Mouse (Mus musculus): ENCODE measurements around the gene Lcor. TPM values are rescaled to one million over a fixed set of nuclear protein-coding genes. Genes with fewer than 3 reads are reported as not detected.

The Lcor gene
- polyA plus RNA-seq, 1 experiment from 2014 or later = 14.5 TPM

GRCm38 (mm10) chr19:41476530-41477249 lies 5.7 kb upstream of the Lcor start:
- H3K9ac ChIP-seq = no peak overlapping the region
- no peak overlapping the region for H3K4me2 ChIP-seq (replicated peaks)
- H3K36me3 ChIP-seq = no peaks in the 10 kb centered on the region
- no peak overlapping the region for H3K4me3 ChIP-seq
- WGBS = 68% methylated on average over 3 of the region's 3 CpGs
- H3K27me3 ChIP-seq = no peaks in the 10 kb centered on the region
- H3K27ac ChIP-seq = no peak overlapping the region
- peaks cover 7% of the 10 kb centered on the region; the same call in 1 of the 2 replicates for H3K4me1 ChIP-seq
- no peaks in the 10 kb centered on the region for H3K9me3 ChIP-seq
- ATAC-seq (ENCODE audit: insufficient number of reproducible peaks, insufficient read depth, low FRiP score, low TSS enrichment) = no peak

GRCm38 (mm10) chr19:41481030-41481886 lies 1.2 kb upstream of the Lcor start:
- no peaks in the 10 kb centered on the region for H3K9me3 ChIP-seq
- H3K4me3 ChIP-seq = 0 out of 2 replicates have a peak overlapping the region, but pooled peaks have one; percentile 4
- H3K4me2 ChIP-seq (replicated peaks) = peak overlapping the region; percentile 82
- peaks cover 17% of the 10 kb centered on the region for H3K4me1 ChIP-seq
- ATAC-seq (ENCODE audit: insufficient number of reproducible peaks, insufficient read depth, low FRiP score, low TSS enrichment) = no peak
- H3K9ac ChIP-seq = no peak overlapping the region
- no peaks in the 10 kb centered on the region for H3K27me3 ChIP-seq
- no peaks in the 10 kb centered on the region for H3K36me3 ChIP-seq
- H3K27ac ChIP-seq = no peak overlapping the region
- 16% methylated on average over 15 of the region's 15 CpGs for WGBS

GRCm38 (mm10) chr19:41481887-41482189 lies 599 bp upstream of the Lcor start:
- peak overlapping the region; percentile 88 for H3K9ac ChIP-seq
- peak overlapping the region; percentile 98 for H3K27ac ChIP-seq
- WGBS = 6% methylated on average over 6 of the region's 6 CpGs

GRCm38 (mm10) chr19:41482909-41483444 lies 540 bp downstream of the Lcor start:
- ATAC-seq (ENCODE audit: insufficient number of reproducible peaks, insufficient read depth, low FRiP score, low TSS enrichment) = peak; percentile 76
- WGBS = 1% methylated on average over 37 of the region's 91 CpGs

More at GRCm38 (mm10) chr19:41481887-41482189, 599 bp upstream of the Lcor start:
- no peak for ATAC-seq (ENCODE audit: insufficient number of reproducible peaks, insufficient read depth, low FRiP score, low TSS enrichment)
- peak overlapping the region; percentile 93 for H3K4me3 ChIP-seq
- peaks cover 21% of the 10 kb centered on the region for H3K4me1 ChIP-seq
- H3K36me3 ChIP-seq = no peaks in the 10 kb centered on the region
- H3K4me2 ChIP-seq (replicated peaks) = peak overlapping the region; percentile 82
- H3K27me3 ChIP-seq = no peaks in the 10 kb centered on the region
- H3K9me3 ChIP-seq = no peaks in the 10 kb centered on the region

GRCm38 (mm10) chr19:41483445-41484040 lies 1.1 kb downstream of the Lcor start:
- ATAC-seq (ENCODE audit: insufficient number of reproducible peaks, insufficient read depth, low FRiP score, low TSS enrichment) = no peak; the same call in 1 of the 2 replicates
- 1% methylated on average over 28 of the region's 30 CpGs for WGBS

More at GRCm38 (mm10) chr19:41482909-41483444, 540 bp downstream of the Lcor start:
- H3K36me3 ChIP-seq = no peaks in the 10 kb centered on the region
- H3K4me2 ChIP-seq (replicated peaks) = peak overlapping the region; percentile 82
- peak overlapping the region; percentile 93 for H3K4me3 ChIP-seq
- no peaks in the 10 kb centered on the region for H3K27me3 ChIP-seq
- H3K4me1 ChIP-seq = peaks cover 21% of the 10 kb centered on the region
- H3K27ac ChIP-seq = peak overlapping the region; percentile 98
- peak overlapping the region; percentile 88 for H3K9ac ChIP-seq
- H3K9me3 ChIP-seq = no peaks in the 10 kb centered on the region

GRCm38 (mm10) chr19:41484361-41484760 lies 1.9 kb downstream of the Lcor start:
- Histone ChIP-seq H3K4me2 (replicated peaks) (peak overlapping the region; percentile 82), H3K27me3 (no peaks in the 10 kb centered on the region), H3K4me1 (peaks cover 21% of the 10 kb centered on the region), H3K36me3 (no peaks in the 10 kb centered on the region), H3K9me3 (no peaks in the 10 kb centered on the region), H3K4me3 (peak overlapping the region; percentile 23), H3K27ac (no peak overlapping the region), H3K9ac (0 out of 2 replicates have a peak overlapping the region, but pooled peaks have one; percentile 10)
- 21% methylated on average over 5 of the region's 5 CpGs for WGBS
- ATAC-seq (ENCODE audit: insufficient number of reproducible peaks, insufficient read depth, low FRiP score, low TSS enrichment) = no peak

More at GRCm38 (mm10) chr19:41483445-41484040, 1.1 kb downstream of the Lcor start:
- Histone ChIP-seq H3K9me3 (no peaks in the 10 kb centered on the region), H3K27ac (peak overlapping the region; percentile 98), H3K36me3 (no peaks in the 10 kb centered on the region), H3K4me2 (replicated peaks) (peak overlapping the region; percentile 82), H3K4me3 (peak overlapping the region; percentile 93), H3K27me3 (no peaks in the 10 kb centered on the region), H3K4me1 (peaks cover 21% of the 10 kb centered on the region), H3K9ac (peak overlapping the region; percentile 88)

GRCm38 (mm10) chr19:41495382-41496032 lies 13.1 kb downstream of the Lcor start:
- Histone ChIP-seq H3K4me3 (no peak overlapping the region), H3K4me2 (replicated peaks) (no peak overlapping the region), H3K27ac (no peak overlapping the region), H3K9ac (no peak overlapping the region), H3K9me3 (no peaks in the 10 kb centered on the region), H3K36me3 (no peaks in the 10 kb centered on the region), H3K27me3 (no peaks in the 10 kb centered on the region), H3K4me1 (no peaks in the 10 kb centered on the region)
- no peak for ATAC-seq (ENCODE audit: insufficient number of reproducible peaks, insufficient read depth, low FRiP score, low TSS enrichment)
- WGBS = 71% methylated on average over 4 of the region's 4 CpGs

- Histone ChIP-seq H3K36me3 (no peaks in the 10 kb centered on the region), H3K9ac (no peak overlapping the region), H3K4me3 (no peak overlapping the region), H3K9me3 (no peaks in the 10 kb centered on the region), H3K27me3 (no peaks in the 10 kb centered on the region), H3K4me2 (replicated peaks) (no peak overlapping the region), H3K27ac (no peak overlapping the region), H3K4me1 (no peaks in the 10 kb centered on the region)
- no peak for ATAC-seq (ENCODE audit: insufficient number of reproducible peaks, insufficient read depth, low FRiP score, low TSS enrichment)
Observed at GRCm38 (mm10) chr19:41496058-41496457, 13.6 kb downstream of the Lcor start.

- no peak overlapping the region for H3K9ac ChIP-seq
- WGBS = 92% methylated on average over 8 of the region's 8 CpGs
- no peak overlapping the region for H3K4me2 ChIP-seq (replicated peaks)
- no peaks in the 10 kb centered on the region for H3K36me3 ChIP-seq
- ATAC-seq (ENCODE audit: insufficient number of reproducible peaks, insufficient read depth, low FRiP score, low TSS enrichment) = no peak
- H3K27me3 ChIP-seq = no peaks in the 10 kb centered on the region
- no peak overlapping the region for H3K27ac ChIP-seq
- H3K4me3 ChIP-seq = no peak overlapping the region
- no peaks in the 10 kb centered on the region for H3K9me3 ChIP-seq
- no peaks in the 10 kb centered on the region for H3K4me1 ChIP-seq
Observed at GRCm38 (mm10) chr19:41507872-41508271, 25.4 kb downstream of the Lcor start.

- WGBS = 96% methylated on average over 1 of the region's 1 CpGs
- Histone ChIP-seq H3K4me1 (no peaks in the 10 kb centered on the region), H3K4me3 (no peak overlapping the region), H3K9me3 (no peaks in the 10 kb centered on the region), H3K27me3 (no peaks in the 10 kb centered on the region), H3K27ac (no peak overlapping the region), H3K9ac (no peak overlapping the region), H3K4me2 (replicated peaks) (no peak overlapping the region), H3K36me3 (no peaks in the 10 kb centered on the region)
- no peak for ATAC-seq (ENCODE audit: insufficient number of reproducible peaks, insufficient read depth, low FRiP score, low TSS enrichment)
Observed at GRCm38 (mm10) chr19:41514836-41515235, 32.4 kb downstream of the Lcor start.

GRCm38 (mm10) chr19:41515549-41515948 lies 33.1 kb downstream of the Lcor start:
- 85% methylated on average over 1 of the region's 1 CpGs for WGBS
- Histone ChIP-seq H3K4me3 (no peak overlapping the region), H3K4me1 (no peaks in the 10 kb centered on the region), H3K9me3 (no peaks in the 10 kb centered on the region), H3K36me3 (no peaks in the 10 kb centered on the region), H3K27me3 (no peaks in the 10 kb centered on the region), H3K9ac (no peak overlapping the region), H3K27ac (no peak overlapping the region), H3K4me2 (replicated peaks) (no peak overlapping the region)
- ATAC-seq (ENCODE audit: insufficient number of reproducible peaks, insufficient read depth, low FRiP score, low TSS enrichment) = no peak
